Mouse (Mus musculus): ENCODE results near the gene Klk11. TPM values are rescaled to one million over a fixed set of nuclear protein-coding genes. Genes with fewer than 3 reads are reported as not detected.

Klk11 gene
- total RNA-seq (2023), result not detected

DNA sequence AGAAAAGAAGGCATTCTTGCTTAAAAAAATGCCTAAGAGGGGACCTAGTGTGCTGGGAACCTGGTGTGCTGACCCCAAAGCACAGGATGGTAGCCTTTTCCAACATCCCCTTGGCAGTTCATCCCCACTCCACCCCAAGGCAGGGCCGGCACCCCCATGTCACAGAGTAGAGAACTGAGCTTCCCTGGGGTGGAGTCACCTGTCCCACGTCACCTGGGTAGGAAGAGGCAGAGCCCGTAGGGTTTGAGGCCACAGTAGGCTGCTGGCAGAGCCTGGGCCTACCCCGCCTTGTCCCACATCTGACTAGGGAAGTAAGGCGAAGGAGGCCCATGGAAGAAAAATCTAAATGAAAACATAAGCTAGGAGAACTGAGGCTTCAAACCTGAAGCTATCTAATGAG is at the start of gene Klk11:
Gene Klk11 (plus strand): TSS at position 241 of the 400 bp plus-strand sequence.

DNA sequence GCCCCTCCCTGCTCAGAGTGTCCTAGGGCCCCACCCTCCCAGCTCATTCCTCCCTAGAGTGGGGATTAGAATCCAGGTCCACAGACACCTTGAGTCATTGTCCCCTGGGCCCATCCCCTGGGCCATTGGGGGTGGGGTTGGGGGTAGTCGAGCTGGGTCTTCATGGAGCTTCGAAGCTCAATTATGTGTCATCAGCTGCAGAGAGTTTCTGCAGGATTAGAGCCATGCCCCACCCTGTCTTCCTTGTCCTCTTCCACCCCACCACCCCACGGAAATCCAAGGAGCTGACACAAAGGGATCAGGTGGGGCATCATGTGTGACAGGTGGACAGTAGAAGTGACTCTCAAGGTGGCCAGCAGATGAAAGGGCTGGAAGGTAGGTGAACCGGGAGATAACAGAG is 5.8 kb upstream of the Klk11 start, which contains the start of gene Klk12:
Gene Klk12 (plus strand): TSS at position 301 of the 400 bp plus-strand sequence.

DNA sequence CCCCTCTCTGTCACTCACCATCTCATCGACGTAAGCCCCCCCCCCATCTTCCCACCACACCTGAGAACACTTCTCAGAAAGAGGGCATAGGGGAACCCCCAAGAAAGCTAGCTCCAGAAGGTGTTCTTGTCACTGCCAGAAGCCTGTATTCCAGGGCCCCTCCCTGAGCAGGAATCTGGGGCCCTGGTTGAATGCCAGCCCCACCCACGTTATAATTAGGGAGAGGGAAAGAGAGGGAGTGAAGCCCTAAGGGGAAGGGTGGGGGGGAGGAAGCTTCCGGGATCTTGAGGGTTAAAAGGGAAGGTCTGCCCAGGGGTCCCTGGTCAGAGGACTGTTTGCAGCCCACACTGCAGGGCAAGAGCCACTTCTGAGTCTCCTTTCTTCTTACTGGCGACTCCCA is 6.3 kb downstream of the Klk11 start, which contains the start of gene Klk10:
Gene Klk10 (plus strand): TSS at position 290 of the 400 bp plus-strand sequence.

DNA sequence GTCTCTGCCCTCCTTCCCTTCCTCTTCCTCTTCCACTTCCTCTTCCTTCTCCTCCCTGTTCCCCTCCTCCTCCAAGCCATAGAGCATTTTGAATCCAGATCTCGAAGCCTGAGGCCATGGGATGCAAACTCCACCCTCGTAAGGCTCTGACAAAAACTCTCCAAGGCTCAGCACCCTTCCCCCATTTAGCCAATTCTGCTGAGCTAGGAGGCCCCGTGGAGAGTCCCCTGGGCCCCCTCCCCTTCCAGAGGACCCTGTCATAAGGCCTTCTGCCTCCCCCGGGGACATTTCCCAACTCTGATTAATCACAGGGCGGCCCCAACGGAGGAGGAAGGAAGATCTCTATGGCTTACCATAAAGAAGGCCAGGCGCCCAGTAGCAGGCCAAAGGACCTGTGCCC is 17.2 kb downstream of the Klk11 start, which contains the start of gene Klk9:
Gene Klk9 (plus strand): TSS at position 301 of the 400 bp plus-strand sequence.

DNA sequence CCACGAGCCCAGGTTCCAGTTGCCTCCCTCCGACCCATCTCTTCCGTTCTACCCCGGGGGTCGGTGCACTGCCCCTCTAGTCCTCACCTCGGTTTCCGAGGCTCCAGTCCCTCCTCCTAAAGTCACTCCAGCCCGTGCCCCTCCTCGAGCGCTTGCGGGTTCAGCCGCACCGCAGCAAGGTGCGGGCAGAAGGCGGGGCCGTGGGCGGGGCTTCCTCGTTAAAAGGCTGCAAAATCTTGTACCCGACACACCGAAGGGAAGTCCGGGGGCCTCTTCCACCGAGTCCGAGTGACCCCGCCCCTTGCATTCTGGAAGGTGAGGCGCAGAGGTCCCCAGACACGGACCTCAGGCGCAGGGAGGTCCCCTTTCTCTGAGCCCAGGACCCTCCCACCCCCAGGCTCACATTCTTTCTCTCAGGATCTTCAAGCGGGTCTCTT is 22.9 kb downstream of the Klk11 start, which contains the start of gene Klk8:
Gene Klk8 (plus strand): TSS at position 245 of the 437 bp plus-strand sequence.

DNA sequence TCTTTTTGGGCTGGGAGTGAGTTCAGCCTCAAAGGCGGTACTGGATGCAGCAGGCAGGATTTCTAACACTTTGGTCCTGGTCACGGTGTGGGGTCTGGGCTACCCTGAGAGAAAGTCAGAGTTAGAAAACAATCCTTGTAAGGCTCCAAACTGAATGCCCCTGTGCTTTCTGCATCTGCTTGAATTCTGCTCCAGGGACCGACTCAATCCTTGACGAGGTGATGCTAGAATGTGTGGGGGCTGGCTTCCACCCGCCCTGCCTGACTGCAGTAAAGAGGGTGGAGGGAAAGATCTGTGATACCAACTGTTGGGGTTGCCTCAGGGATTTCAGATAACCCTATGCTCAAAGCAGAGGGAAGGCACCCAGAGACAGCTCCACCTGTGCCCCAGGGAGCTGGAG is 36.6 kb downstream of the Klk11 start, which contains the start of gene Klk7:
Gene Klk7 (plus strand): TSS at position 301 of the 400 bp plus-strand sequence.

DNA sequence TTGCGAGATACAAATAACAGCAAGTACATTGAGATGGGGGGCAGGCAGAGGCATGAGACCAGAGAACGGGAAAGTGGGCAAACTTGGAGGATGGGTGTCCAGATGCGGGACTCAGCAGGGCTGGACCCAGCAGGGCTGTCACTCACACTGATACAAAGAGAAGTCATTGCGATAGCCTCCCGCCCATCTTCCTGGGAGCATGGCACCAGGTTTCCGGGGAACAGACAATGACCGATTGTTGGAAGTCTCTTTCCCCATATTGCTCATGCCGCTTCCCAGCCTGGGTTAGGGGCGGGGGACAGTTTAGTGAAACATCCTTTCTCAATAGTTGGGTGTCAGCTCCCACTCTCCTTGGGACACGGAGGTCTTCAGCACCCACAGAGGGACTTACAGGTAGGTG is 49.8 kb downstream of the Klk11 start, which contains the start of gene Klk6:
Gene Klk6 (plus strand): TSS at position 301 of the 400 bp plus-strand sequence.

Other genes starting within 250 kb of the Klk11 start
- gene Cd33, start 230.2 kb upstream of the Klk11 start, total RNA-seq (2023), result 100 to 1,000 TPM; 465 to 478 TPM
- 1 to 10 TPM; 2.5 to 3.0 TPM for gene Zfp658, start 212.3 kb upstream of the Klk11 start, total RNA-seq (2023)
- gene Zfp719, start 195.0 kb upstream of the Klk11 start, total RNA-seq (2023), result 10 to 100 TPM; 10.9 to 12.6 TPM
- gene Zfp819, start 167.4 kb upstream of the Klk11 start, total RNA-seq (2023), result under 1 TPM; 0.62 to 0.78 TPM
- gene Ceacam18, start 139.9 kb upstream of the Klk11 start, total RNA-seq (2023), result not detected
- 100 to 1,000 TPM; 152 to 169 TPM for gene Siglece, start 114.4 kb upstream of the Klk11 start, total RNA-seq (2023)
- 1 to 10 TPM; 2.7 to 4.6 TPM for gene Ctu1, start 102.6 kb upstream of the Klk11 start, total RNA-seq (2023)
- gene Klk14, start 84.2 kb upstream of the Klk11 start, total RNA-seq (2023), result not detected
- not detected for gene Klk13, start 62.0 kb upstream of the Klk11 start, total RNA-seq (2023)
- gene Klk12, start 5.7 kb upstream of the Klk11 start, total RNA-seq (2023), result not detected
- gene Klk10, start 6.4 kb downstream of the Klk11 start, total RNA-seq (2023), result not detected
- not detected for gene Klk9, start 17.3 kb downstream of the Klk11 start, total RNA-seq (2023)
- 1 to 10 TPM; 2.1 to 4.1 TPM for gene Klk8, start 23.0 kb downstream of the Klk11 start, total RNA-seq (2023)
- not detected for gene Klk7, start 36.7 kb downstream of the Klk11 start, total RNA-seq (2023)
- gene Klk6, start 49.9 kb downstream of the Klk11 start, total RNA-seq (2023), result not detected
- gene Klk5, start 67.4 kb downstream of the Klk11 start, total RNA-seq (2023), result not detected
- not detected for gene Klk4, start 106.6 kb downstream of the Klk11 start, total RNA-seq (2023)
- not detected for gene Klk15, start 159.1 kb downstream of the Klk11 start, total RNA-seq (2023)
- not detected for gene Klk1b8, start 176.1 kb downstream of the Klk11 start, total RNA-seq (2023)
- not detected for gene Klk1b1, start 192.1 kb downstream of the Klk11 start, total RNA-seq (2023)
- gene Klk1b9, start 201.5 kb downstream of the Klk11 start, total RNA-seq (2023), result not detected
- not detected for gene Klk1b11, start 221.3 kb downstream of the Klk11 start, total RNA-seq (2023)
- gene Klk1b26, start 237.6 kb downstream of the Klk11 start, total RNA-seq (2023), result not detected

Measured in neutrophil, adult 59 days (primary cell).